Mouse (Mus musculus): ENCODE measurements around the gene Sowahc. TPM values are rescaled to one million over a fixed set of nuclear protein-coding genes. Genes with fewer than 3 reads are reported as not detected.

The Sowahc gene
- polyA plus RNA-seq, 1 experiment from 2014 or later, result 11.4 TPM

DNA sequence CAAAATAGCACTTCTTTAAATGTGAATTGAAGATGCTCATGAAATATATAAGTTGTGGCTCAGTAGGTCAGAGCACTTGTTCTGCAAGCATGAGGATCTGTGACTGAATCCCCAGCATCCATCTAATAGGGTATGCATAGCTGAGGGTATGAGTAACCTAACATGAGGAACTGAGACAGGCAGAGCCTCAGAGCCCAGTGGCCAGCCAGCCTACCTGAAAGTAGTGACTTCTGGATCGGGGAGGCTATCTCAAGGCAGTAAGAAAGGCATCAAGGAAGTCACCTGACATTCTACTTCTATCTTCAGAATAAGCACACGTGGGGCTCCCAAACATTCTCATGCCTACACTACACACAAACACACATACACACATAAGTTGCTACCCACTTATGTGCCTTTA is 3.4 kb downstream of the Sowahc start:
- Histone ChIP-seq H3K36me3 (no peaks in the 10 kb centered on the region), H3K9me3 (no peaks in the 10 kb centered on the region), H3K27ac (no peak overlapping the region), H3K27me3 (no peaks in the 10 kb centered on the region), H3K4me1 (peaks cover 24% of the 10 kb centered on the region), H3K4me2 (peak overlapping the region; percentile 11; the same call in 1 of the 2 replicates), H3K4me3 (no peak overlapping the region), H3K9ac (no peak overlapping the region)
- WGBS, result 63% methylated on average over 2 of the region's 2 CpGs
- no peak for ATAC-seq (ENCODE audit: borderline replicate concordance, extremely low read depth, low FRiP score, low TSS enrichment)

DNA sequence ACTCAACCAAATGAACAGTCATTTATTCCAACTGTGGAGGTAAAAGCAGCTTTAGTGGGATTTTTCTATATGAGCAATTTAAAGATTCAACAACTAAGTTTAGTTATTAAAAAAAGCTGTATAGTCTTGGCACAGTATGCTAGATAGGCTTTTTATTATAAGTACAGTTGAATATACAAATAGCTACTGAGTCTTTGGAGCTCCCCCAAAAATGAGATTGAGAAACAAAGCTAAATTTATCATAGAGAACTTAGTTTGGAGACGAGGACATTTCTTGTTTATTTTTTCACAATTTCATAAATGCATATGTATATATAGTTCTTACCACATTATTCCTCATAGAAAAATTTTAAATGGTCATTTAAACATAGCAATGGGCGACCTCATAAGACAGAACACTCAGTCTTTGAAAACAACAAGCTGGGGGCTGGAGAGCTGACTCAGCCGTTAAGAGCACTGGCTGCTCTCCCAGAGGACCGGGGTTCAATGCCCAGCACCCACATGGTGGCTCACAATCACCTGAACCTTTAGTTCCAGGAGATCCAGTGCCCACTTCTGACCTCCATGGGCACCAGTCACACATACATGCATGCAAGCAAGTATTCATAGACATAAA is 7.6 kb downstream of the Sowahc start:
- 0 out of 2 replicates have a peak overlapping the region, but pooled peaks have one; percentile 29 for H3K27ac ChIP-seq
- peaks cover 11% of the 10 kb centered on the region for H3K4me1 ChIP-seq
- no peak overlapping the region for H3K9ac ChIP-seq
- H3K4me2 ChIP-seq, result no peak overlapping the region
- H3K27me3 ChIP-seq, result no peaks in the 10 kb centered on the region
- H3K4me3 ChIP-seq, result no peak overlapping the region
- H3K36me3 ChIP-seq, result no peaks in the 10 kb centered on the region
- H3K9me3 ChIP-seq, result no peaks in the 10 kb centered on the region
- peak; percentile 72; the same call in 1 of the 2 replicates for ATAC-seq (ENCODE audit: borderline replicate concordance, extremely low read depth, low FRiP score, low TSS enrichment)
- WGBS, result 40% methylated on average over 4 of the region's 4 CpGs

DNA sequence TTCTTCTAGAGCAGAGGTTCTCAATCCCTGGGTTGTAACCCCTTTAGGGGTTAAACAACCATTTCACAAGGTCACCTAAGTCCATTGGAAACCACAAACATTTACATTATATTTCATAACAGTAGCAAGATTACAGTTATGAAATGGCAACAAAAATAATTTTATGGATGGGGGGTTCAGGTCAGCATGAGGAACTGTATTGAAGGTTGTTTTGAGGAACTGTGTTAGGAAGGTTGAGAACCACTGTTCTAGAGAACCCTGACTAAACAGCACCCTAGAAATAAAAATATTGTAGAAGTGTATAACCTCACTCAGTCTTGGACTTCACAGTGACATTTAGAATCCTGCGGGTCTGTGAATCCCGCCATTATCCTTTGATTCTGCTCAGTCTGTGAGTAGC is 13.5 kb downstream of the Sowahc start:
- H3K4me2 ChIP-seq, result no peak overlapping the region
- 86% methylated on average over 2 of the region's 2 CpGs for WGBS
- H3K4me3 ChIP-seq, result no peak overlapping the region
- no peak overlapping the region for H3K27ac ChIP-seq
- no peaks in the 10 kb centered on the region for H3K9me3 ChIP-seq
- H3K27me3 ChIP-seq, result no peaks in the 10 kb centered on the region
- H3K36me3 ChIP-seq, result no peaks in the 10 kb centered on the region
- H3K4me1 ChIP-seq, result 0 out of 2 replicates have a peak, but pooled peaks cover 4% of the 10 kb centered on the region
- ATAC-seq (ENCODE audit: borderline replicate concordance, extremely low read depth, low FRiP score, low TSS enrichment), result no peak
- H3K9ac ChIP-seq, result no peak overlapping the region

DNA sequence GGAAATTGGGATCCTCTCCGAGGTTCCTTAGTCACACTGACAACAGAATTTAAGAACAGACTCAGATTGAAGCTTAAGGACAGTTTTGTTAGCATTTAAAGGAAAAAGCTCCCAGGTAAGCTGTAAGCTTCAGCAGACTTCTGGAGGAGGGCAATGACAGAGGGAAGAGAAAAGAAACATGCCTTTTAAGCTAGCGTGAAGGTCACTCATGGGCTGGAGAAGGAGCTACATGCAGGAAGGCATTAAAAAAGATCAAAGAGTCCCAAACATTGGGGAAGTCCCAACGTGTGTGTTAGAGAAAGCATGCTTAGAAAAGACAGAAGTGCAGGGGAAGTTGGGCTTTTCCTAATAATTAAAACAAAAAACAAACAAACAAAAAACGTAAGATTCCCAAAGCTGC is 14.1 kb downstream of the Sowahc start:
- 49% methylated on average over 4 of the region's 4 CpGs for WGBS
- Histone ChIP-seq H3K4me2 (no peak overlapping the region), H3K9ac (no peak overlapping the region), H3K9me3 (no peaks in the 10 kb centered on the region), H3K27me3 (no peaks in the 10 kb centered on the region), H3K27ac (no peak overlapping the region), H3K4me1 (0 out of 2 replicates have a peak, but pooled peaks cover 5% of the 10 kb centered on the region), H3K36me3 (no peaks in the 10 kb centered on the region), H3K4me3 (no peak overlapping the region)
- no peak for ATAC-seq (ENCODE audit: borderline replicate concordance, extremely low read depth, low FRiP score, low TSS enrichment)

DNA sequence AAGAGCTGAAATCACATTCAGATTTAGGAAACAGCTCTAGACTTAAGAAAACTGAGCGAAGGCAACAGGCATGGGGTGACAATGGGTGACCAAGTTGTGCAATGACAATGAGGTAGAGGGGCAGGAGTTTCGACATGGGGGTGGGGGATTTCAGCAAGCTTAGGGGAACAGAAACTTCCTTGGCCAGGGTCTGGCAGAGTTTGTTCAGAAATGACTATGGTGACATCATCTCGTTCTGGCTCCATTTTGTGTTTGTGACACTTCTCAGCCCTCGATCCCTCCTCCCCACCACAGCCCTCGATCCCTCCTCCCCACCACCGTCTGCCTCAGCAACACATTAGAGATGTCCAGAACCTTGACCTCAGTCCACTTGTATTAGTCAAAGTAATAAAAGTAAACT is 14.7 kb downstream of the Sowahc start:
- 61% methylated on average over 6 of the region's 6 CpGs for WGBS
- H3K4me2 ChIP-seq, result no peak overlapping the region
- no peak for ATAC-seq (ENCODE audit: borderline replicate concordance, extremely low read depth, low FRiP score, low TSS enrichment)

DNA sequence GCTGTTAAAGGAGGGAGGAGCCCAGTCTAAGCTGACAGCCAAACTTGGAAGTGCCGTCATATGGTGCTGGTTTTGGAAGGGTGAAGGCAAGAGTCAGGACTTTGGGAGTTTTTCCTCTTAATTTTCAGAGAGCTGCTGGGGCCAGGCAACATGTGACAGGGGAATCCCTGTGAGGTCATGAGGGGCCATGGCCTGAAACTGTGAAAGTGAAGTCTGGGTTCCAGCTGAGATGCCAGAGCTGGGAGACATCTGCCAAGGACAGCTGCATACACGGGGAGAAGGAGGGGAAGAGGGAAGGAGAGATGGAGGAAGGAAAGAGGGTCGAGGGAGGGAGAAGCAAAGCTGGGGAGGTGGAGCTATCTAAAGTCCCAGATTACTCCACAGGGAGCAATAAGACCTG is 16.0 kb downstream of the Sowahc start:
- no peaks in the 10 kb centered on the region for H3K36me3 ChIP-seq
- H3K9ac ChIP-seq, result no peak overlapping the region
- WGBS, result 18% methylated on average over 3 of the region's 3 CpGs
- no peaks in the 10 kb centered on the region for H3K27me3 ChIP-seq
- no peak overlapping the region for H3K27ac ChIP-seq
- ATAC-seq (ENCODE audit: borderline replicate concordance, extremely low read depth, low FRiP score, low TSS enrichment), result 0 out of 2 replicates have a peak, but pooled peaks have one; percentile 9
- H3K4me2 ChIP-seq, result no peak overlapping the region
- H3K4me3 ChIP-seq, result no peak overlapping the region
- H3K9me3 ChIP-seq, result no peaks in the 10 kb centered on the region
- 0 out of 2 replicates have a peak, but pooled peaks cover 6% of the 10 kb centered on the region for H3K4me1 ChIP-seq

More for the DNA sequence above, 14.7 kb downstream of the Sowahc start:
- H3K9me3 ChIP-seq, result no peaks in the 10 kb centered on the region
- H3K36me3 ChIP-seq, result no peaks in the 10 kb centered on the region
- H3K4me3 ChIP-seq, result no peak overlapping the region
- H3K4me1 ChIP-seq, result 0 out of 2 replicates have a peak, but pooled peaks cover 6% of the 10 kb centered on the region
- no peaks in the 10 kb centered on the region for H3K27me3 ChIP-seq
- H3K9ac ChIP-seq, result no peak overlapping the region
- no peak overlapping the region for H3K27ac ChIP-seq

DNA sequence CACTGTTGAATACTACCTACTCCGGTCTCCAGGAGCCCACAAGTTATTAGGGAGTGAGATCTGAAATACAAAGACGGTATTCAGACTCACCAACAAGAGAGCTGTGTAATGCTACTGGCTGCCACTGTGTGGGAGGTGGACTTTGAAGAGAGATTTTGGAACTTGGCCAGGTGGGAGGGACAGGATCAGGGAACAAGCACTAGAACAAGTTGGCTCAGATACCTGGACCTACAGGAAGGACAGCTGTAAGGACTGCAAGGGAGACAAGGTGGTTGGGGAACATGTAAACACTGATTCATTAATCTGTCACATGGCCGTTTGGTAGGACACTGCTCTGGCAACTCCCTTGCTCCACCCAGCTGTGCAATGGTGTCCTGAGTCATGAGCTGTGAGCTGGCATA is 19.4 kb downstream of the Sowahc start:
- H3K4me3 ChIP-seq, result no peak overlapping the region
- H3K4me2 ChIP-seq, result no peak overlapping the region
- H3K36me3 ChIP-seq, result no peaks in the 10 kb centered on the region
- H3K9ac ChIP-seq, result no peak overlapping the region
- 27% methylated on average over 3 of the region's 3 CpGs for WGBS
- peak; percentile 64; the same call in 1 of the 2 replicates for ATAC-seq (ENCODE audit: borderline replicate concordance, extremely low read depth, low FRiP score, low TSS enrichment)
- H3K9me3 ChIP-seq, result no peaks in the 10 kb centered on the region
- no peak overlapping the region; the same call in 1 of the 2 replicates for H3K27ac ChIP-seq
- 0 out of 2 replicates have a peak, but pooled peaks cover 2% of the 10 kb centered on the region for H3K4me1 ChIP-seq
- no peaks in the 10 kb centered on the region for H3K27me3 ChIP-seq

DNA sequence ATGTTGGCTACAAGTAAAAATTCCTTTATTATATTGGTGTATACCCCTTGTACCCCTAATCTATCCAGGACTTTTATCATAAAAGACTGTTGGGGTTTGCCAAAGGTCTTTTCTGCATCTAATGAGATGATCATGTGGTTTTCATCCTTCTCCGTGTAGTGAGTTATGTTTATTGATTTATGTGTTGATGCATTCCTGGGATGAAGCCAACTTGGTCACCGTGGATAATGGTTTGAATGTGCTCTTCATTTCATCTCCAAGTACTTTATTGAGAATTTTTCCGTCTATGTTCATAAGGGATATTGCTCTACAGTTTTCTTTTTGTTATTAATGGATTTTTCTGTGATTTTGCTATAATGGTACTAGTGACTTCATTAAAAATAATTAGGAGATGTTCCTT is 27.8 kb downstream of the Sowahc start:
- no peaks in the 10 kb centered on the region for H3K27me3 ChIP-seq
- H3K9me3 ChIP-seq, result no peaks in the 10 kb centered on the region
- WGBS, result 57% methylated on average over 3 of the region's 3 CpGs
- no peak overlapping the region for H3K4me3 ChIP-seq
- ATAC-seq (ENCODE audit: borderline replicate concordance, extremely low read depth, low FRiP score, low TSS enrichment), result no peak
- no peaks in the 10 kb centered on the region for H3K4me1 ChIP-seq
- H3K27ac ChIP-seq, result no peak overlapping the region
- H3K4me2 ChIP-seq, result no peak overlapping the region
- no peak overlapping the region for H3K9ac ChIP-seq
- no peaks in the 10 kb centered on the region for H3K36me3 ChIP-seq

DNA sequence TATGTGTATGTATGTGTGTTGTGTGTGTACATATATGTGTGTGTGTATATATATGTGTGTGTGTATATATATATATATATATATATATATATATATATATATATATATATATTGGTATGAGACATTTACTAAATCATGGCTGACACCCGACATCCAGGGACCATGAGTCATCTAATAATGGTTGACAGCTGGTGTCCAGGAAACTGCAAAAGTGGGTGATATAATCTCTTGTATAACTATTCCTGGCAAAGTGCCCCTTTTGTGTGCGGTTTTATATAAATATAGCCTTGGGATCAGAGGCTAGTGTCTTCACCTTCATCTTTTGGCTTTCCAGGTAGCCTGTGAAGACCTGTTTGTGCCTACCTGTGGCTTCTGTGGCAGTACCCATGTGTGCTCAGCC is 28.9 kb downstream of the Sowahc start:
- H3K4me2 ChIP-seq, result no peak overlapping the region
- no peak overlapping the region for H3K9ac ChIP-seq
- H3K4me3 ChIP-seq, result no peak overlapping the region
- WGBS, result 59% methylated on average over 2 of the region's 2 CpGs
- ATAC-seq (ENCODE audit: borderline replicate concordance, extremely low read depth, low FRiP score, low TSS enrichment), result no peak
- no peaks in the 10 kb centered on the region for H3K36me3 ChIP-seq
- H3K27ac ChIP-seq, result no peak overlapping the region
- no peaks in the 10 kb centered on the region for H3K27me3 ChIP-seq
- no peaks in the 10 kb centered on the region for H3K9me3 ChIP-seq
- H3K4me1 ChIP-seq, result no peaks in the 10 kb centered on the region

DNA sequence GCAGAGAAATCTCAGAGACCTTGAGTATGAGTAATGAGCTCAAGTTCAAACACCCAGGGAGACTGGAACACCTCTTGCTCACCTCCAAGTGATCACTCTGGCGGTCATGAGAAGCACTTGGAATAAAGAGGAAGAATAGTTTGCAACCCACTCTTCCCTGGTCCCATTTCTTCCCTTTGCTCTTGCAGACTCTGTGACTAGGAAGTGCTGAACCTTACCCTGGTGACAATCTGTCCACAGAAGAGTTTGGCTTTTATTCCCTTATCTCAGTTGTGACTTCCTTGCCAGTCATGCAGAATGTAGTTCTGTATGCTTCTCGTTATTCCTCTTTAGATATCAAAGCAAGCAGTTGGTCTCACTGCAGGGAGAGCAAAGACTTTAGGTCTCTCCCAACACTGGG is 30.2 kb downstream of the Sowahc start:
- Histone ChIP-seq H3K36me3 (no peaks in the 10 kb centered on the region), H3K9me3 (no peaks in the 10 kb centered on the region), H3K27ac (no peak overlapping the region), H3K4me3 (no peak overlapping the region), H3K27me3 (no peaks in the 10 kb centered on the region), H3K4me2 (no peak overlapping the region), H3K4me1 (no peaks in the 10 kb centered on the region), H3K9ac (no peak overlapping the region)
- ATAC-seq (ENCODE audit: borderline replicate concordance, extremely low read depth, low FRiP score, low TSS enrichment), result no peak
- 35% methylated on average over 2 of the region's 2 CpGs for WGBS

DNA sequence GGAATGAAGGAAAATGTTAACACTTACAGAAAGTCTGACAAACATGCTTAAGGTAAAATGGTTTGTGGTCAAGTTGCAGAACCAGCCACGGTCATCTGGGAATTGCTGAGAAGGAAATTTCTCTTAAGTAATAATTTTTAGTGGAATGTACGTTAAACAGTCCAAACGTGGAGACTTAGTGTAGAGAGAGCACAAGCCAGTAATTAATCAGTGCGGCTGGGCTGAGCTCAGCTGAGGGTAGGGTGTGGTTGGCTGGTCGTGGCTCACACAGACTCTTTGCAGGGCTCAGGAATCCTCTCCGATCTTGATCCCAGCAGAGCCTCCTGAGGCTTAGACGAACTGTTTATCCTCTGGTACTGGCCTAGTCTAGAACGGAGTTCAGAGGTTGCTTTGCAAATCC is 30.6 kb downstream of the Sowahc start:
- no peak overlapping the region for H3K27ac ChIP-seq
- H3K9ac ChIP-seq, result no peak overlapping the region
- no peaks in the 10 kb centered on the region for H3K4me1 ChIP-seq
- no peaks in the 10 kb centered on the region for H3K9me3 ChIP-seq
- ATAC-seq (ENCODE audit: borderline replicate concordance, extremely low read depth, low FRiP score, low TSS enrichment), result no peak
- 34% methylated on average over 8 of the region's 8 CpGs for WGBS
- no peaks in the 10 kb centered on the region for H3K27me3 ChIP-seq
- H3K4me3 ChIP-seq, result no peak overlapping the region
- H3K36me3 ChIP-seq, result no peaks in the 10 kb centered on the region
- H3K4me2 ChIP-seq, result no peak overlapping the region

DNA sequence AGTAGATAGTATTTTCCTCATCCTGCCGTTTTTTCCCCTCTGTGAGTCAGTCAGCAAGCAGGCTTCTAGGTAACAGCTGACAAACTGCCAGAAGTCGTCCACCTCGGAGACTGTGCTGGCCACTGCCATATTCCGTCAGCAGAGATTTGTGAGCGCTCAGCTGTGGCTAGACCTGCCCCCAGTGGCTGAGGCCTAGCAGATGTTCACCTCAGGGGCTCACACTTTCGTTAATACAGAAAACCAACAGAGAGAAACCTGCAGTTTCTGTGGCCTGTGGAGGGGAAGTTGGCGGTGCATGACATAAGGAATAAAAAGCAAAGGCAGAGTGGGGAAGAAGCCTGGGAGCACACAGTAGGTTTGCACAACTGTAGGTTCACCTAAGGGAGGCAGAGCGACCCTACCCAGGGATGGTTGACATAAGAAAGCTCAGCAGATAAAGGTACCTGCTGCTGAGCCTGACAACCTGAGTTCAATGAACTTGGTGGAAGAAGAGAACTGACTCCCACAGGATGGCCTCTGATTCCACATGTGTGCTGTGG is 31.9 kb downstream of the Sowahc start:
- Histone ChIP-seq H3K27me3 (no peaks in the 10 kb centered on the region), H3K4me1 (no peaks in the 10 kb centered on the region), H3K4me3 (no peak overlapping the region), H3K4me2 (no peak overlapping the region), H3K36me3 (no peaks in the 10 kb centered on the region), H3K27ac (no peak overlapping the region), H3K9me3 (no peaks in the 10 kb centered on the region), H3K9ac (no peak overlapping the region)
- WGBS, result 75% methylated on average over 8 of the region's 8 CpGs
- no peak for ATAC-seq (ENCODE audit: borderline replicate concordance, extremely low read depth, low FRiP score, low TSS enrichment)
